Mouse (Mus musculus) CH12.LX (cell line): ENCODE data around the gene Arfgap3.

Experiments
- CTCF ChIP-seq, 2 experiments: IDR thresholded peaks in 1 of 2; conservative IDR thresholded peaks in 1 of 2; 2 replicates each; pipeline ENCODE4 v1.5.1; 2011 to 2012; ENCODE audit warnings: low read depth in 2 of 2, low read length in 2 of 2, improper control_type of control experiment in 1 of 2, inconsistent platforms in 1 of 2, mild to moderate bottlenecking in 1 of 2, moderate library complexity in 1 of 2
- MYC ChIP-seq: IDR thresholded peaks from 2 replicates; pipeline ENCODE4 v1.6.1; 2011; ENCODE audit warnings: low read depth, mild to moderate bottlenecking, improper control_type of control experiment, low read length
- POLR2AphosphoS2 ChIP-seq: IDR thresholded peaks from 2 replicates; pipeline ENCODE4 v1.6.1; 2011; ENCODE audit warnings: low read depth, low read length, improper control_type of control experiment

GRCm38 (mm10) chr15:83299450-83299849 lies 50.6 kb downstream of the Arfgap3 start:
- TF ChIP-seq CTCF (conservative IDR thresholded peaks at IDR 0.05 in 1 of 2, IDR thresholded peaks at IDR 0.05 in 1 of 2; ENCODE audit: low read depth in 2 of 2, low read length in 2 of 2) (no peak), MYC (no peak), POLR2AphosphoS2 (no peak)
